Mouse (Mus musculus) forebrain, embryonic 10.5 days (tissue): Measurements from ENCODE around the gene Mark1. TPM values are rescaled to one million over a fixed set of nuclear protein-coding genes. Genes with fewer than 3 reads are reported as not detected.

Source experiments
- DNase-seq: peaks from one replicate; pipeline ENCODE4 v3.0.0-alpha.2; 2017; ENCODE audit warnings: low spot score; ENCODE audit errors: extremely low spot score
- H3K27ac ChIP-seq: fragments of 300-500 bp; sonication (generic); 2 replicates; pipeline ENCODE4 v1.5.1; 2016; ENCODE audit warnings: mild to moderate bottlenecking
- H3K27me3 ChIP-seq: fragments of 300-500 bp; sonication (generic); 2 replicates; pipeline ENCODE4 v1.6.1; 2016; ENCODE audit warnings: mild to moderate bottlenecking; ENCODE audit not compliant: poor library complexity, severe bottlenecking
- H3K36me3 ChIP-seq: fragments of 300-500 bp; sonication (generic); replicated peaks from 2 replicates; pipeline ENCODE4 v1.6.1; 2016; ENCODE audit warnings: mild to moderate bottlenecking, moderate library complexity
- H3K4me1 ChIP-seq: fragments of 300-500 bp; sonication (generic); 2 replicates; pipeline ENCODE4 v1.6.1; 2016
- H3K4me3 ChIP-seq: fragments of 300-500 bp; sonication (generic); 2 replicates; pipeline ENCODE4 v1.5.1; 2016; ENCODE audit warnings: mild to moderate bottlenecking, moderate library complexity
- H3K9me3 ChIP-seq: fragments of 300-500 bp; sonication (generic); 2 replicates; pipeline ENCODE4 v1.6.1; 2016; ENCODE audit warnings: mild to moderate bottlenecking, moderate library complexity
- WGBS: fragments of 180-500 bp; shearing (Covaris S2); methylation state at CpG from one replicate; pipeline ENCODE4 v1.1.7; 2016; 5-methylcytosine and 5-hydroxymethylcytosine counted together
- polyA plus RNA-seq: library from polyadenylated mRNA; unstranded; fragments of >200 nt; fragmentation: Nextera tagmentation; extraction: Ambion mirVana; gene quantifications from 2 replicates; pipeline ENCODE4 v1.2.1, GENCODE M21; 2016

Mark1 gene
- polyA plus RNA-seq, 1 experiment from 2014 or later, result 3.5 TPM

DNA sequence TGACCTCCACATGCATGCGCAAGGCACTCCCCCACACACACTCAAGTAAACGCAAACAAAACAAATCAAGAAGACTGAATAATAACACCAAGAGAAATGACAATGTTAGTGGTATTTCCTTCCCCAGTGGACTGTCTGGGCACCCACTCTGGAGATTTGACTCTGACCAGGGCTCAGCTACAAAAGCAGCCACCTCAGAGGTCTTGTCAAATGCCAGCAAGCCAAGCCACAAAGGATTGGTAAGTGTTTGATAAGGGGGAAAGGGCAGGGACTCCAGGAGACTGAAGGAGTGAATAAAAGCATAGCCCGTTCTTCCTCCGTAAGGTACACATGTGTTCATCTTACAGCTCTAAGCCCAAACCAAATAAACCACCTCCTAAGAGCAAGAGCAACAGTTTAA lies 4.0 kb downstream of the Mark1 start:
- WGBS, result 73% methylated on average over 4 of the region's 4 CpGs
- Histone ChIP-seq H3K27me3 (peaks cover 7% of the 10 kb centered on the region), H3K36me3 (no peaks in the 10 kb centered on the region), H3K4me1 (peaks cover 43% of the 10 kb centered on the region), H3K4me3 (no peak overlapping the region), H3K9me3 (no peaks in the 10 kb centered on the region), H3K27ac (no peak overlapping the region)
- no peak for DNase-seq

GRCm38 (mm10) chr1:184991191-184991590 lies 8.2 kb downstream of the Mark1 start:
- Histone ChIP-seq H3K27ac (no peak overlapping the region), H3K4me1 (peaks cover 40% of the 10 kb centered on the region), H3K9me3 (no peaks in the 10 kb centered on the region), H3K27me3 (no peaks in the 10 kb centered on the region), H3K4me3 (no peak overlapping the region), H3K36me3 (no peaks in the 10 kb centered on the region)
- 95% methylated on average over 10 of the region's 10 CpGs for WGBS
- DNase-seq, result no peak

DNA sequence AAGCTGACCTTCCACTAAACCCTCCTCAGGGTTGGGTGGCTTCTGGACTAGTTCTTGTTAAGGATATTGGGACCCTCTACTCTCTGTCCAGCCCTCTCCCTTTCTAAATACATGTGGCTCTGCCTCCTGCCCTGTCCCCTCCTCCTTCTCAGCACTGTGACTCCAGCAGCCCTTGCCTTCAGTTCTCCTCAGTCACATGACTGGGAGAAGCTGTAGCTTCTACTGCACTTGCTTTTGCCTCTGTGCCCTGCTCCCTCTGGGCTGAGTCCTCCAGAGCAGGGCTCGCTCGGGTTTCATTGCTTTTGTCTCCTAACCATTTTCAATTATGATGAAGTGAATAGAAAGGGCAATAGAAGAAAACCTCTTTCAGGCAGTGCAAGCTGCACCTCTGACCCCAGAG lies 12.6 kb downstream of the Mark1 start:
- no peak for DNase-seq
- WGBS, result 26% methylated on average over 2 of the region's 2 CpGs
- H3K4me3 ChIP-seq, result no peak overlapping the region
- no peaks in the 10 kb centered on the region for H3K9me3 ChIP-seq
- peaks cover 31% of the 10 kb centered on the region for H3K4me1 ChIP-seq
- no peaks in the 10 kb centered on the region for H3K27me3 ChIP-seq
- H3K36me3 ChIP-seq, result no peaks in the 10 kb centered on the region
- H3K27ac ChIP-seq, result peak overlapping the region; percentile 66

DNA sequence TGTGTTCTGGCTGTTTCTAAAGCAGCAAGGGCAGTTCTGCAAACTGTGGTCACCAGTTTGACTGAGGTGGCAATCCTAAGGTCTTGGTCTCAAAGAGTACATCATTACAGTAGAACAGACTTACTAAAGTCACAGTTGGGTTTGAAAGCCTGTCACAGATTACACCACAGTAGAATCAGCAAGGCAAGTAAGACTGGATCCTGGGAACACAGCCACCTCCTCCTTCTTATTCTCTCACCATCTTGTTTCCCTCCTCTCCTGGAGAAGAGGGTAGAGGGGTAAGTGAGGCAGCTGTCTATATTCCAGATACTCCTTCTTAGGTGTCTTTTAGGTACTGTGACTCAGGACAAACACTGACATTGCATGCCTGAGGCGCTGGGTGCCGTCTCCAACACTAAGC lies 14.6 kb downstream of the Mark1 start:
- peaks cover 13% of the 10 kb centered on the region for H3K36me3 ChIP-seq
- H3K9me3 ChIP-seq, result peaks cover 4% of the 10 kb centered on the region; the same call in 1 of the 2 replicates
- H3K27ac ChIP-seq, result no peak overlapping the region
- no peaks in the 10 kb centered on the region for H3K27me3 ChIP-seq
- 97% methylated on average over 2 of the region's 2 CpGs for WGBS
- no peak for DNase-seq
- no peak overlapping the region for H3K4me3 ChIP-seq
- peaks cover 31% of the 10 kb centered on the region for H3K4me1 ChIP-seq

DNA sequence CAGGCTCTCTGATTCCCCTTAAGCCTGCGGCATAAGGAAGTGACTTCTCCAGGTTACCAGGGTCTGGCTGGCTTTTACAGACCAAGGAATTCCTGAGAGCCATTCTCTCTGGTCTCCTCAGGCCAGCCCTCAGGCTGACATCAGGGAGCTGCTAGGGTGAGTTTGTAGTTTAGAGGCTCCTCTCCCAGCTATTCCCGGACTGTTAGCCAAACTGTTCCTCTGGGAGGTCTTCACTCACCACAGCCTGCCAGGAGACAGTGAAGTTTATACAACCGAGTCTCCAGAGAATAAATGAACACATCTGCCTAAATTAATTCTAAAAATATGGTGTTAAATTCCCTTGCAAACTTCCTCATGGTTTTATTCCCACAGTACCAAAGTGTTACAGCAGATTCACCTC lies 15.6 kb downstream of the Mark1 start:
- Histone ChIP-seq H3K27ac (no peak overlapping the region), H3K36me3 (peaks cover 13% of the 10 kb centered on the region), H3K27me3 (no peaks in the 10 kb centered on the region), H3K4me1 (peaks cover 27% of the 10 kb centered on the region), H3K9me3 (peaks cover 4% of the 10 kb centered on the region; the same call in 1 of the 2 replicates), H3K4me3 (no peak overlapping the region)
- 82% methylated on average over 3 of the region's 3 CpGs for WGBS
- DNase-seq, result no peak

DNA sequence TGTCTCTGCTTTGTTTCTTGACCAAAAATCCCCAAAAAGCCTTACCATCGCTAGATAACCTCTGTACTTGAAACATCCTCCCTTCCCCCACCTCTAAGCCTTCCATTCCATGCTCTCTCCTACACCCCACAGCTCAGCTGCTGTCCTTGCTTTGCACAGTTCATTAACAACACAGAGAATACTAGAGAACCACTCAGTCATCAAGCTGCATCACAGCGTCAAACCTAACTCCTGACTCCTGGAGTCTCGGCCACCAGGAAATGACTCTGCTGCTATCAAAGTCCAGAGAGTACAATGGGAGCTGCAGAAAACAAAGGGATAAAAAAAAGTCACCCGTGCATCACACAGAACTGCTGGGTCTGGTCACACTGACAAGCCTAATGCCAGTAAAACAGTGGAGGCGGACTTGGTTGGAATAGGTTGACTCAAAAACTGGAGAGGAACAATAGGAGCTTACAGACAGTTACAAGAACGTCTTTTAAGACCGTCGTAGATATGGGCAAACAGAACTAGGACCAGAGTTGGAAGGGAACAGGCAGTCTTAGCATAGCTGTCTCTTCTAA lies 27.1 kb downstream of the Mark1 start:
- Histone ChIP-seq H3K27me3 (no peaks in the 10 kb centered on the region), H3K4me1 (peaks cover 10% of the 10 kb centered on the region; the same call in 1 of the 2 replicates), H3K27ac (peak overlapping the region; percentile 16; the same call in 1 of the 2 replicates), H3K36me3 (no peaks in the 10 kb centered on the region; the same call in 1 of the 2 replicates), H3K9me3 (no peaks in the 10 kb centered on the region), H3K4me3 (no peak overlapping the region)
- WGBS, result 54% methylated on average over 8 of the region's 8 CpGs
- DNase-seq, result no peak

- Histone ChIP-seq H3K27me3 (no peaks in the 10 kb centered on the region), H3K9me3 (no peaks in the 10 kb centered on the region), H3K36me3 (no peaks in the 10 kb centered on the region; the same call in 1 of the 2 replicates), H3K27ac (no peak overlapping the region), H3K4me3 (no peak overlapping the region), H3K4me1 (peaks cover 10% of the 10 kb centered on the region; the same call in 1 of the 2 replicates)
- no peak for DNase-seq
- 91% methylated on average over 4 of the region's 4 CpGs for WGBS
These were observed 30.0 kb downstream of the Mark1 start for GRCm38 (mm10) chr1:184969374-184969773.

DNA sequence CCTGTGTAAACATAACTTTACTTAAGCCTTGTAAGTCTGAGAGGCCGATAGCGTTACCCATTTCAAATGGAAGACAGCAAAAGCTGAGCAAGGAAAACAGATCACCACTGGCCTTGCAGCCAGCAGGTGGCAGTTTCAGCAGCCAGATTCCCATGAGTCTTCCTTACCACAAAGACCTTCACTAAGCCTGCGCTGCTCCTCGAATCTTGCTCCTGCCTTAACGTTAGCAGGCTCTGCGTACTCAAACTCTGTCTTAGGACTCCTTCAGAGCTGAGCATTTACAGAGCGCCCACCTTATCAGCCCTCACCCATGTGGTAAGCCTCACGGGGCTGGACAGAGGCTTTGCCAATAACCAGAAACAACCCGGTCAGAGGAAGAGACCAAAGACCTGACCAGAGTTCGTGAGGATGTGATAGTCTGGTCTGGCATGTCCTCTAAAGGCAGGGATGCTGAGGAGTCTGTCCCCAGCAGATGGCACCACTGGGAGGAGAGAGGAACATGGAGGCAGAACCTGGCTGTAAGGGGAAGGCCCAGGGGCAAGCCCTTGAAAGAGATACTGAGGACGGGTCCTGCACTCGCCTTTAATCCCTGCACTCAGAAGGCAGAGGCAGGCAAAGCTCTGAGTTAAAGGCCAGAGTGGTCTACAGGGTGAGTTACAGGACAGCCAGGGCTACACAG lies 33.5 kb downstream of the Mark1 start:
- Histone ChIP-seq H3K36me3 (peaks cover 7% of the 10 kb centered on the region), H3K27ac (no peak overlapping the region; the same call in 1 of the 2 replicates), H3K27me3 (no peaks in the 10 kb centered on the region), H3K4me1 (no peaks in the 10 kb centered on the region; the same call in 1 of the 2 replicates), H3K4me3 (no peak overlapping the region), H3K9me3 (peaks cover 14% of the 10 kb centered on the region; the same call in 1 of the 2 replicates)
- 63% methylated on average over 12 of the region's 12 CpGs for WGBS
- no peak for DNase-seq

DNA sequence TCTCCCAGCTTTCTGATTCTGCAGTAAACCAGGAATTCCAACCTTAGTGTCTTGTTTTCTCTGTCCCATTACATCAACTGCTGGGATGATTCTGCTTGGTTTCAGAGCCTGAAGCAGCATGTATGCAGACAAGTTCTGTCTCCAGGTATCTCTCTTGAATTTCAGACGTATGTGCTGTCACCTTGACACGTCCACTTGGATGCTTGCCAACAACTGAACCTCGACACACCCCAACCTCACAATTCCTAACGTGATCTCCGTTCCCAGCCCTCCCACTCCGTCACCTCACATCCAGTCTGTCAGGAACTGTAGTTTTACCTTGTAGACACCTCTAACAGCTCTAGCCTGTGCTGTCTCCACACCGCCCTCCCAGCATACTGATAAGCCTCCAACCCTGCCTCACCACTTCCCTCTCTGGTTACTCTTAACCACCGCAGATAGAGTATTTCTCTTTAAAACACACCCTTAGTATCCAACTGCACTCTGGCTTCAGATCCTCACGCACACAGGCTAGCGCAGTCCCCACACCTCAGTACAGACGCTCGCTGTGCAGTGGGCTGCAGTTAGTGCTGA lies 36.2 kb downstream of the Mark1 start:
- WGBS, result 92% methylated on average over 12 of the region's 12 CpGs
- DNase-seq, result no peak
- Histone ChIP-seq H3K4me3 (no peak overlapping the region), H3K27me3 (no peaks in the 10 kb centered on the region), H3K9me3 (peaks cover 16% of the 10 kb centered on the region; the same call in 1 of the 2 replicates), H3K27ac (no peak overlapping the region), H3K4me1 (no peaks in the 10 kb centered on the region; the same call in 1 of the 2 replicates), H3K36me3 (peaks cover 11% of the 10 kb centered on the region)

DNA sequence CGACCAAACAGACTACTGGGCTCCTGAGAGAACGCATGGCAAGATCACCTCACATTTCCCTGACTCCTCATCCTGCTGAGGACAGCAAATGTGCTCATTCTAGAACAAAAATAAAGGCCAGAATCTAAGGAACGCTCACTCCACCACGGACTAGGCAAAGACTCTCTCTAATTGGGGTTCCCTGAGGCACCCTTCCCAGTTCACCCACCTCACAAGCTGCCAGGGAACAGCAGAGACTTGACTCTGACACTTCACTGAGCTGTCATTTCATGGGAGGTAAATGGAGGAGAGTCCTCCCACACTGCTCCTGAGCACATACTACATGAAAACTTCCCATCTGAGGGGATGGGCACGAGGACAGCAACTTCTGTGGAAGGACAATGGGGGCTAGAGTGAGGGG lies 37.5 kb downstream of the Mark1 start:
- Histone ChIP-seq H3K9me3 (peaks cover 22% of the 10 kb centered on the region), H3K36me3 (peaks cover 21% of the 10 kb centered on the region), H3K27ac (no peak overlapping the region), H3K27me3 (no peaks in the 10 kb centered on the region), H3K4me3 (no peak overlapping the region), H3K4me1 (no peaks in the 10 kb centered on the region; the same call in 1 of the 2 replicates)
- no peak for DNase-seq
- whole genome bisulfite sequencing, result 85% methylated on average over 5 of the region's 5 CpGs

- H3K27ac ChIP-seq, result no peak overlapping the region
- 86% methylated on average over 9 of the region's 9 CpGs for WGBS
- no peak overlapping the region for H3K4me3 ChIP-seq
- H3K4me1 ChIP-seq, result no peaks in the 10 kb centered on the region
- H3K27me3 ChIP-seq, result no peaks in the 10 kb centered on the region
- no peak for DNase-seq
- H3K9me3 ChIP-seq, result peaks cover 33% of the 10 kb centered on the region
- peaks cover 26% of the 10 kb centered on the region for H3K36me3 ChIP-seq
These were observed 40.6 kb downstream of the Mark1 start for GRCm38 (mm10) chr1:184958818-184959217.

GRCm38 (mm10) chr1:184958388-184958787 lies 41.0 kb downstream of the Mark1 start:
- H3K27me3 ChIP-seq, result no peaks in the 10 kb centered on the region
- 87% methylated on average over 6 of the region's 6 CpGs for WGBS
- no peak for DNase-seq
- H3K9me3 ChIP-seq, result peaks cover 33% of the 10 kb centered on the region
- peaks cover 26% of the 10 kb centered on the region for H3K36me3 ChIP-seq
- no peak overlapping the region for H3K4me3 ChIP-seq
- H3K4me1 ChIP-seq, result no peaks in the 10 kb centered on the region
- no peak overlapping the region for H3K27ac ChIP-seq

DNA sequence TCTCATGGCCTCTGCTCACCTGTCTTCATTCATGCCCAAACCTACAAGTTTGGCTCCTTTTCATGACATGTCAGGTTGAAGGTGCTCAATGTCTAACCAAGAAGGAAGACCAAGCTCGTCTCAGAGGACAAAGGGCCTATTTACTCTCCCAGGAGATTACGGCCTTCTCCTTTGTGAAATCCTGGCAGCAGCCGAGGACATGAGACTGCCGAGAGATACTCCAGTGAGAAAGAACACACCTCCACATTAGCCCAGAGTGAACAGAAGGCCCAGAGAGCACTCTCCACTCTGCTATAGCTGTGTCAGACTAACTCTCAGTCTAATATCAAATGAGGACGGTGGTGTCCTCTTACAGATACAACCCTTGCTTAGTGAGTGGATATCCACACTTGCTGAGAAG lies 47.6 kb downstream of the Mark1 start:
- H3K9me3 ChIP-seq, result peaks cover 10% of the 10 kb centered on the region
- 51% methylated on average over 5 of the region's 5 CpGs for WGBS
- H3K27ac ChIP-seq, result no peak overlapping the region
- DNase-seq, result no peak
- no peaks in the 10 kb centered on the region for H3K27me3 ChIP-seq
- peaks cover 5% of the 10 kb centered on the region; the same call in 1 of the 2 replicates for H3K36me3 ChIP-seq
- H3K4me1 ChIP-seq, result 0 out of 2 replicates have a peak, but pooled peaks cover 4% of the 10 kb centered on the region
- H3K4me3 ChIP-seq, result no peak overlapping the region
